Mouse (Mus musculus) frontal cortex, postnatal 14 days (tissue): Measurements from ENCODE around the gene Bsnd.

ENCODE experiments used
- DNase-seq, 2 experiments: peaks; one replicate each; pipeline ENCODE4 v3.0.0; 2022; ENCODE audit warnings: low spot score in 2 of 2

The Bsnd gene

DNA sequence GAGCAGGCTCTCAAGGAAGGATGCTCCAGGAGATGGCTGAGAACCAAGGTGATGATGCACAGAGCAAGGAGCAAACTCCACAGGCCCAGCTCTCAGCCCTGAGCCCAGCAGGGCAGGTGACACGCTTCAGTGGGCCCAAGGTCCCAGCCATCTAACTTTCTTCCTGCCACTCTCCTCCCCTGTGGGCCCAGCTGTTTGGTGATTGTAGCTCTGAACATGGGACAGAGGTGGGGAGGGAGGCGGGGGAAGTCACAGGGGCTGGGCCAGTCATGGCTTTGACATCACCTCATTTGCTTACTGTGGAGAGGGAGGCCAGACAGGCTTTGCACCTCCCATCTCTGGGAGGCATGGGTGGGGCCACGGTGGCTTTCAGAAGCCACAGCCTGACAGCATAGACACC is at the start of gene Bsnd:
Gene Bsnd (minus strand): TSS at position 168 of the 400 bp plus-strand sequence.
- no peak for DNase-seq

DNA sequence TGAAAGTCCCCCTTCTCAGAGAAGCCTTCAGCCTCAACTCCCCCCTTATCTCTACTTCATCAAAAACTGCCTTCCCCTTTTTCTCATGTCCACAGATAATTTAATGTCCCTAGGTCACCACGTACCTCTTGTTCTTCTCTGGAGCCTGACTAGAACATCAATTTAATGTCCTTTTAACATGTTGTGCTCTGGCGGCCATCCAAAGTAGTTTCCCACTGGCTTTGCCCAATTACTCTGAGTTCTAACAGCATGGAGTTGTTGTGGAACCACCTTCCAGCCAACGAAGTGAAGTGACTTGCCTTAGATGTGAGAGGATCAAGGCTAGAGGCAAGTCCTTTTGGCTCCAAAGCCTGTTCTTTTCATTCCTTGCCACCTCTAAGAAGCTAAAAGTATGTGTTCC is 49.4 kb upstream of the Bsnd start:
- DNase-seq = no peak

- DNase-seq = no peak
These were observed 47.7 kb upstream of the Bsnd start for GRCm38 (mm10) chr4:106539756-106540155.

DNA sequence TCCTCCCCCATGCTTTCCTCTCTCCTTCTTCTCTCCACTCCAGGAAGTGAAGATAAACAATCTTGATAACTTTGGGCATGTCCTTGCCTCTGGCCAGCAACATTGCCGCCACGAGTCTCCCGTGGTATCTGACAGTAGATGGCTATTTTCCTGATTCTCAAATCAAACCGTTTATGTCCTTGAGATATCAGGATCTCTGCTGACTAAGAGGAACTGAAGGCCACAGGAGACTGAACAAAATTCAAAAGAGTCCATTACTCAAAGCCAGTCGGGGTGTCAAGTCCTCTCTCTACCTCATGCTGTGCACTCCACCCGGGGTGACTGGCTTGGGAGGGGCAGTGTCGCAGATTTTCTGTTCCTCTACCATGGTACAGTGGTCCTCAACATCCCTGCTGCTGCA is 42.2 kb upstream of the Bsnd start:
- no peak for DNase-seq

- no peak for DNase-seq
These were observed 41.5 kb upstream of the Bsnd start for GRCm38 (mm10) chr4:106533421-106534080.

GRCm38 (mm10) chr4:106530113-106530482 is 38.0 kb upstream of the Bsnd start:
- no peak for DNase-seq

DNA sequence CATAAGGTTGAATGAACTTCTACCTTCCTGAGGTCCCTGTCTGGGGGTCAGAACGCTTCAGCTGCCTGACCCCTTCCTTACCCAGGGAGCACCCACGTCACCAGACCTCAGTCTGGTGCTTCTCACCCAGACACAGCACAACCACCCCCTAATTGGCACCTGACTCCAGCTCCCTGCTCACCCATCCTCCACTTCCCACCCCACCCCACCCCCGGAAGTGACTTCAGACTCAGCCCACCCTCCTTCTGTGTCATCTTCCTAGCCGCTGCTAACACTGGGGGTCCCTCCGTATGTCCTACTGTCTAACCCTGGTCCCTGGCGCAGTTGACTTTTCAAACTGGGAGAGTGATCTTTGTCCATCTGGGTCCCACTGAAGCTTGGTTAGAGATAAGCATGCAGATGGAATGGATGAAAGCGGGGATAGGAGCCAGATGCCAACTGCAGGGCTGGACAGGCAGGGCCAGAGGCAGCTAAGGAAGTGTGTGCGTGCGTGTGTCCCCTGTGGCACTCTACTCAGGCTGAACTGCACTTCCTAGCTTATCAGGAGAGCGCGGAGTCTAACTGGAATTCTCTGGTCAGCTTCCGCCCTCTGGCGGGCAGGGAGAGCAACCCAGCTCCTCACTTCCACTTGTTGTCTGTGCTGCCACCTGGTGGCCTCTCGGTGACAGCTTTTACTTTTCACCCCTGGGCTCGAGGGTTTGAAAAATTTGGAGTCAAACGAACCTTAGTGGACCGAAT is 37.5 kb upstream of the Bsnd start:
- DNase-seq = peak; percentile 78 to 86

DNA sequence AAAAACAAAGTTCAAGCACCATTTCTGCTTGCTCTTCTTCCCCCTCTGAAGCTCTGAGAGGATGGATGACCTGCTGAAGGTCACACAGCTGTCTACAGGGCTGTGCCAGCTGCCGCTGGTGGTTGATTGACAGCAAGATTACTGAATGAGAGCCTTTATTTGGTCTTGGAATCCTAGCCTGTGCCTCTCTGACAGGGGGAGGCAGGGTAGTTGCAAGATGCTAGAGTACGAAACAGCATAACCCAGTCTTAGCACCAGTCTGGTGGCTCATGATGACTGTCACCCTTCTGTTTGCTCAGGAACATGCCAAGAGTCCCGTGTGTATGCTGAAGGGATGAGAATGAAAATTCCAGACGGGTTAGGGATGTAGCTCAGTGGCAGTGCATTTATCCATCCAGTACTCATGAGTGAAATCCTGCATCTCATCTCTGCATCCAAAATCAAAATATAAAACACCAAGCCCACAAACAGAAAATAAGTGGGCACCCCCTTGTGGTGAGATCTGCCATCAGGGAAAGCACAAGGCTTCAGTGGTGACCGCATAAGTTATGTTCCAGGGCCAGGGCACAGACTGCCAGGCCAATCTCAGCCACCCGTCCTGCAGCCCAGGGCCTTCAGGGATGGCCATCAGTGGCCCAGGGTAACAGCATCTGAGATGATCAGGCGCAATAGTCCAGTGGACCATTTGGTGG is 35.9 kb upstream of the Bsnd start:
- DNase-seq = peak in 1 of 2 experiments; percentile 34

GRCm38 (mm10) chr4:106525001-106525400 is 32.9 kb upstream of the Bsnd start:
- DNase-seq = no peak

DNA sequence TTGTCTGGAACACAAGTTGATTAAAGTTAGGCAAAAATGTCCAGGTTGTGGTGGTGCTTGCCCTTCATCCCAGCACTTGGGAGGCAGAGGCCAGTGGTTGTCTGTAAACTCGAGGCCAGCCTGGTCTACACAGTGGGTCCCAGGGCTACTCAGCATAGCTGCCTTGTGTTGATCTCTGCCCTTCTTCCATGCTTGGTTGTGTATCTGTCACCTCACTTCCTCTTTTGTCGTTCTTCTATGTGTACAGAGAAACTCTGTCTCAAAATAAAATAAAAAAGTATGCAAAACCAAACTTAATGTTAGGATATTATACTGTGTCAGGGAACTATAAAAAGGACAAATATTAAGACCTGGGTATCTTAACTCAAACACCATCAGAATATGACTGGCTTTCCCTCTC is 32.0 kb upstream of the Bsnd start:
- DNase-seq = no peak

GRCm38 (mm10) chr4:106522547-106522946 is 30.5 kb upstream of the Bsnd start:
- no peak for DNase-seq

DNA sequence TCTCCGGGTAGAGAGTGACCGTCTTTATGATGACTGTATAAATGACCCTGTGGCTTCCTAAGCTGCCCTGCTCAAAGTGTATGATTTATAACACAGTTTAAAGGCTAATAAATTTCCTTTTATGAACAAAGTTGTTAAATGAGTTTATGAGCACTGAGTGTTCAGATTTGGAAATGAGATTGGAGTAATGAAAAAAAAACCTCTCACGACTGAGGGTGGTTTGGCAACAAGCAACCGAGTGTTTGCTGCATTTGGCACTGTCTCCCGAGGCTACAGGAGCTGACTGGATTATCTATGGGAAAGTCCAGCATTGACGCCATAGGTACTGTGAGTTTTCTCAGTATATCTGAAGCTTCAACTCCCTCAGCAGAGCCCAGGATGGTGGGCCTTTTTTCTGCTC is 22.5 kb upstream of the Bsnd start:
- DNase-seq = no peak

DNA sequence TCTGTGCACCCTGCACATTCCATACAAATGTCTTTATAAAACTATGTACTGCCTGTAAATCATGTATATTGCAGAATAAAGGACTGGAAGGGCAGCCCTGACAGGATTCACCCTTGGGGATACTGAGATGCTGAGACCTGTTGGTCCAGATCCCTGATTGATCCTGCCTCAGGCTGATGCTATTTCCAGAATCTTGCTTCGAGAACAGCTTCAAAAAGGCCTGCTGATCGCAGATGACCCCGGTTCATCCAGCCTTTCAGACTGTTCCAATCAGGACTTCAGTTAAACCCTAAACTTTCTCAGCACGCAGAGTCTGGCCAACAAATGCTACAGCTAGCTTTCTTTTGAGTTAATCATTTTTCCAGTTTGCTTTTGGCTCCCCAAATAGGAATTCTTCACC is 17.8 kb upstream of the Bsnd start:
- DNase-seq = no peak

DNA sequence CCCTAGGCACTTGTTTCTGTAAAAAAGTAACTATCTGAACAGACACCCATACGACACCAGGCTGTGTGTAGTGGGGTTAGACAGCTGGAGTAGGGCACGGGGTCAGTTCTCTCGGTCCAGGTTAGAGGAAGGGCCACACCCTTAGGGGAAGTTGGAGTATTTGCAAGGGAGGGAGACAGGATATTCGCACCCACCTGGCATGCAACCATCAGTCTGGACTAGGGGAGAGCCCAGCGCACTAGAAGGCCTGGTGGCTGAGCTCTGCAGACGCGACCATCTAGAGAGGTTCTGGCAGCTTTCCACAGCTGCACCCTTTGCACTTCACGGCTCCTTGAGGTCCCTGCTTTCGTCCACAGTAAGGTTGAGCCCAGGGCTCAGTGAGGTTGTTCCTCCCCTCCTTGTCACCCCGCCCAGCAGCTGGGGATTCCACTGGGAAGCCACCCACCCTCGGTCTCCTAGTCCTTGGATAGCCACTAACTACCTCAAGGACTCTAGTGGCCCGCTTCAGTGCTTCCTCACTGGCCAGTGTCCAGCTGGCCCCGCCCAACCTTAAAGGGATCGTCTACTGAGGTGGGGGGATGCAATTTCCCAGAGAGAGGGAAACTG is 13.5 kb upstream of the Bsnd start:
- DNase-seq = no peak

- no peak for DNase-seq
These were observed 11.5 kb upstream of the Bsnd start for GRCm38 (mm10) chr4:106503578-106503977.

DNA sequence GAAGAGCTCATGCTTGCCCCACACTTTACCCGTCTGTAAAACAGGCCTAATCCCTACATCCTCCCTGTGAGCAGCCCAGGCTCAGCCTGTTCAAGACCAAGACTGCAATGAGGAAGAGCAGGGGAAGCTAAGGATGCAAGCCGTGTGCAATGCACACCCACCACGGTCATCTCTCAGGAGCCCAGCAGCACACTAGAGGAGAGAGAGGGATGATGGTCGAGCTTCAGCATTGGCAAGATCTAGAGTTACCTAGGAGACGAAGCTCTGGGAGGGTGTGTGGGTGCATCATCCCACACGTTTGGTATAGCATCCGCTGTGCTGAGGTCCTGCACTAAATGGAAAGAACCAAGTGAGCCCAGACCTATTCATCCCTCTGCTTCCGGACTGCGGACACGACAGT is 8.0 kb upstream of the Bsnd start:
- DNase-seq = no peak

GRCm38 (mm10) chr4:106498471-106498844 is 6.4 kb upstream of the Bsnd start:
- DNase-seq = no peak

DNA sequence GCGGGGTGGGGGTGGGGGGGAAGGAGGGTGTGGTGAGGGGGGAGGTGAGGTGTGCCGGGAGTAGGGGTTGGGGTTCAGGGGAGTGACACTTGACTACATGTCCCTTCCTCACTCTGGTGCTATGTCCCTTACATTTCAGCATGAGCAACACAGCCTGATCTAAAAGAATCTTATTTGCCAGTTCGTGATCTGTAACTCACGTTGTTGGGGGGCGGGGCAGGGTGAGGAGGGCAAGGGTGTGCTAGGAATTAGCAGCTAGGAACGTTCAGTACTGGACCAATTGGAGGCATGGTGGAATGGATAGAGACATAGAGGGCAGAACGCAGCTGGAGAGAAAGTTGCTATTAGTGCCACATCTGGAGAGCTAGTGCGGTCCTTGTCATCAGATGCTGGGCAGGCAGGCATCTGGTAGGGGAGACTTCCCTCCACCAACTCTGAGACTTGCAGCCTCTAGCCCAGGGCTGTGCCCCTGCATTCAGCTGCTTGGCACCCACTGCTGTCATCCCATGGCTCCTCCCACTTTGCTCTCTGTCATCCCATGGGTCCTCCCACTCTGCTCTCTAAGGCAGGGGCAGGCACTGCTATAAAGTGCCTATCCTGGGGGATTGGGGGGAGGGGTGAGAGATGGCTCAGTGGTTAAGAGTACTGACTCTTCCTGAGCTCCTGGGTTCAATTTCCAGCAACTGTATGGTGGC is 5.8 kb upstream of the Bsnd start:
- no peak for DNase-seq

DNA sequence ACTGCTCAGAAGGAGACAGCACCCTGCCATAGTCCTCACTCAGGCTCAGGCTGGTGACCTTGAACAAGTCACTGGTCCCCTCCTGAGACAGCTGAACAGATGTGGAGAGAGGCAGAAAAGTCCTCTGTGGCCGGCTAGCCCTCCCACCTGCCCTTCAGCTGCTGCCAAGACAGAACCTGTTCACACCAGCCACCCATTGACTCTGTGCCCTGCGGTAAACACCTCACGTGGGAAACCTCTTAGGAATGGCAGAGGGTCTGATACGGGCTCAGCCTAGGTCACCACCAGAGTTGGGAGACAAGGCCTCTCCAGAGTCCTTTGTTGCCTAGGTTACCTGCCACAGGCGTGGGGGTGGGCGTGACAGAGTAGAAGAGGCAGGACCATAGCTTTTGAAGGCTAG is 4.8 kb upstream of the Bsnd start:
- no peak for DNase-seq

- no peak for DNase-seq
These were observed 1.6 kb upstream of the Bsnd start for GRCm38 (mm10) chr4:106493639-106494038.

DNA sequence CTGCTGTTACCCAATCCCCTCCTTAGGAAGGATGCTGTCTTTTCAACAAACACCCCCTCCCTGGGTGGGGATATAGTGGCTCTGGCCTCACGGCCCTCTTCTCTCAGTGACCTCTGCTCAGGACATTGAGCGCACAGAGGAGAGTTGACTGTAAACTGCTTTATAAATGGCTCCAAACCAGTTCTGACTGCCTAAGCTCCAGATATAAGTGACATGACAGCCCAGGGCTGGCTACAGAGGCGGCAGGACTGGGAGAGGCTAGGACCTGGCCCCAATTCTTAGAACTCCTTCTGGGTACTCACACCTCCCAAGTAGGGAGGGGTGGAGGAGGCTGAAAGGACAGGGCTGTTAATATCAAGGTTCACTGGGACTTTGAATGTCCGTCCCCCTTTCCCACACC is 1.5 kb downstream of the Bsnd start:
- DNase-seq = no peak

GRCm38 (mm10) chr4:106483831-106484230 is 8.3 kb downstream of the Bsnd start:
- DNase-seq = no peak
